Mouse (Mus musculus) heart, adult 11 months (tissue): ENCODE measurements at regions not wholly inside any gene's neighbourhood (a gene's known extent, or its start where the extent isn't known, plus 50 kb on each side); places are given as distances from the start of the nearest gene placed in this dataset.

Experiments
- DNase-seq: peaks from one replicate; pipeline ENCODE4 v3.0.0; 2022

GRCm38 (mm10) chr8:26287665-26288064 lies 168.3 kb downstream of the Gm45692 start:
- peak; percentile 78 for DNase-seq

DNA sequence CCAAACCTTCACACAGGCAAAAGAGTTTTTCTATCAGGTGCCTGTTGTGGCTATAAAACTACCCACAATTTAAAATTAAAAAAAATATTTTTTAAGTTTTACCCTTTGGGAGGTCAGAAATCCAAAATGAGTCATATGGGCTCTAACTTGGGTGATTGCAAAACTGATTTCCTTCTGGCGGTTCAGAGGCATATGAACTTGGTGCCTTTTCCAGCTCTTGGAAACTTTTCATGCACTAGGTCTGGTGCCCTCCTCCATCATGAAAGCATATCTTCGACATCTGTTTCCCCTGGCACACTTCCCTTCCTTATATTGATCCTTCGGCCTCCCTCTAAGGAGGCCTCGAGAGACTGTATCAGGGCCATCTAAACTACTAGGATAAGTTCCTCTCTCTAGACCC lies 168.8 kb downstream of the Gm45692 start:
- peak; percentile 73 for DNase-seq

- DNase-seq = peak; percentile 87
Measured at GRCm38 (mm10) chr8:26298066-26298804, 178.9 kb downstream of the Gm45692 start.

DNA sequence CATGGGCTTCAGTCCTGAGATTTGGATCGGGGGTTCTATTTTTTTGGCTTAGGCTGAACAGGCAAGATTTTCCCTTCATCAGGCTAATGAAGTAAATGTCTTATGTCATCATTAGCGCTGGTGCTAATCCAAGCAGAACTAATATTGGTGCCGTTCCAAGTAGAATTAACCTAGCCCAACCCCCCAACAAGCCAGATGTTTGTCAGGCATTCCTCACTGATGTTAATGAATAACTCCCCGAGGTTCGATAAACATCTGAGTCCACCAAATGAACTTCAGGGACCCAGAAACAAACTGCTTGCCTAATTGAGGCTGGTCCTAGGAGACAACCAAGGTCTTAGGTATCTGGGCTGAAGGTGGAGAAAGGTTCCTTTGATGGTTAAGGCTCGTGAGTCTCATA lies 180.9 kb downstream of the Gm45692 start:
- no peak for DNase-seq

DNA sequence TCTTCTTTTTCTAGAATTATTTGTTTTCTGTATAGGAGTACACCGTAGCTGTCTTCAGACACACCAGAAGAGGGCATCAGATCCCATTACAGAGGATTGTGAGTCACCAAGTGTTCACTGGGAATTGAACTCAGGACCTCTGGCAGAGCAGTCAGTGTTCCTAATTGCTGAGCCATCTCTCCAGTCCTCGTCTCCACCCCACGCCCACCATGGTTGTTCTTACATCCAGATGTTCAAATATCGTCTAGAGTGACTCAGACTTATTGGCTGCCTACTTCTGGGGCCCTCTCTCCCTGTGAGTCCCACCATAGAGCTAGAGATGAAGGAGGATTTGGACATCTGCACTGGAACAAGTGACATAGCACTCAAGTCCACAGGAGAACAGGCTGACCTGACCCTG lies 182.6 kb downstream of the Gm45692 start:
- peak; percentile 91 for DNase-seq

- DNase-seq = peak; percentile 2
Measured at GRCm38 (mm10) chr8:26304566-26304965, 185.2 kb downstream of the Gm45692 start.

DNA sequence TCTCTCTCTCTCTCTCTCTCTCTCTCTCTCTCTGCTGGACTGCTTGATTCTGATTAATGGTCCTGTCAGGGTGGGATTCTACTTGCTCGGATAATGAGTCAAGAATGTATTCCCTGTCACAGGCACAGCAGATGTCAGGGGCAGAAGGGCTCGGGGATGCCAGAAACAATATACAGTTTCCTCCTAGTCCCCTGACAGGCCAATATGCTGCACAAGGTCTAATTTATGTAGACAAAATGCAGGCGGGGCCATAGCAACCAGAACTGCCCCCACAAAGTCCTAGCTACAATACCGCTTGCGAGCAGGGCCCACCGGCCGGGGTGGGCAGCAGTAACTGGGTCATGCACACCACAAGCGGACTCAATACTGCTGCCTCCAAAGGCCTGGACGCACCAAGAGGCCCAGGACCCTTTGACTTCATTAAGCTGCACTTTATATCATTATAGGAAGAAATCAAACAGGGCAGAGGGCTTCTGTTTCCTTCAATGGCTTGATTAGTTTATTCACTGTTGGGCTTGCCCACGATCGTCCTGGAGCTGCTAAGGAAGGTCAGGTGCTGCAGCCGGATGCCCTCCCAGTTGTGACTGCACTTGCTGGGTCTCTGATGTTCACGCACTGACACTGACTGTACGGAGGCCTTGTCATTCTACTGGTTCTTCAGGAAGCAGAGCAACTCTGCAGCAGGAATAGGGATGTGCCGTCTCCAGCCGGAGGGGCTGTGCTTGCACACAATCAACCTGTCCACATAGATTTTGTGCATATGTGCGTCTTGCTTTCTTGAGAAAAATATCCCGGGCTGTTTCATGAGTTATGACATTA lies 185.9 kb downstream of the Gm45692 start:
- peak; percentile 87 for DNase-seq

GRCm38 (mm10) chr8:26308121-26308641 lies 188.8 kb downstream of the Gm45692 start:
- DNase-seq = peak; percentile 61

DNA sequence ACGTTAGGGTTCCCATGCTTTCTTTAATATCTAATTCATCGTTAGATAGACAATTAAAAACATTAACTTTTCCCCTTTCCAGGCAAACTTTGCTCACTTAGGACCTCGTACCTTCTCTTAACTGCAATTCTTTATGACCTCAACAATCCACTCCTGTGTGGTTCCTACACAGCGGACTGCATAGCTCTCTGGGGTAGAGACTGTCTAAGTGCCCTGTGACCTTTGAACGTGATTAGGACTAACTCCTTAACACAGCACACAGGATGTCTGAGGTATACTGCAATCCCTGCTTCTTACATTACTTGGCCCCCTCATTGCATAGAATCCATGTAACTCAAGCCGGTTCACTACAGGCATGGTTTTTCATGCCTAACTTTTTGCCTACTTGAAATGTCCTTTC lies 190.4 kb downstream of the Gm45692 start:
- DNase-seq = peak; percentile 10

DNA sequence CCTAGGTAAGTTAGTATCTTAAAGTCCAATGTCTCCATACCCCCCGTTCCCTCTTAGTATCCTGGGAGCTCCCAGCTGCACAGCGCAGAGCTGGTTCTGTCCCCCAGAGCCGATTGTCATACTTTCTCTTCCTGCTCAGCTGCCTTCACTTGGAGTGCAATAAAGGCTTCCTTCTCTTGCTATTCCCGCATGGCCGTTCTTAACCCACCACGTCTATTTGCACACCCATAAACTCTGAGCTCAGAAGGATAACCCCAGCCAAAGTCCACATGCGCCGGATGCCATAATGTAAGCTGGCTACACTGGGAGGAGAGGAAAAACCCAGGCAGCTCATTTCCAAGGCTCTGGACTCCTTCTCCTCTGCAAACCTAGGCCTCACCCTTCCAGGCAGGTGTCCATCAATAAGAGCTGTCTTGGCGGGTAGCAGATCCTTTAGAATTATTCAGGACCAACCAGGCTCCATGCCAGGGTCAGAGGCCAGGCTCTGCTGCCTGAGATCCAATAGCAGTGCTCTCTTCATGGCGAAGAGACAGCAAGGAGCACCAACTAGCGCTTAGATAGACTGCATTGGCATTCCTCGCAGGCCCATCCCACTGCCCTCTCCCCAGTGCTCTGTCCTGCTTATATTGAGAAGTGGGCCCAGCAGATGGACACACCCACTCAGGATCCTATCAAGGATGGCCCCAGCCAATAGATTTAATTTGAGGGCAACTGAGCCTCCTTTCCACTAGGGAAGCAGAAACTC lies 204.4 kb downstream of the Gm45692 start:
- peak; percentile 45 for DNase-seq

DNA sequence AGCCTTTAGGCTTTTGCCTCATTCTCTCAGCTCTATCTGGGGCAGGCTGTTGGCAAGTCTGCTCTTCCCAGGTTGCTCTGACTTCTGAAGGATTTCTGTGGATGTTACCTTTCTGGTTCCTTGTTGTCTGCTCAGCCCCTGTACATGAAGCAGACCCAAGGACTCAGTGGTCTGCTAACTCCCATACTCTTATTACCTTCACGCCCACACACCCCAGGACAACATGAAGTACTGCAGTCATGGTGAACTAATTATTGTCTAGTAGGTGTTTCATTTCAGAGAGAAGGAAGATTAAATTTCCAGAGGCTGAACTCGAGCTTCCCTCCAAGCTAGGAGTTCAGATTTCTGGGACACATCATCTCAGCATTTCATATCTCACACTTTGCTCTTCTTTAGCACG lies 205.3 kb downstream of the Gm45692 start:
- peak; percentile 45 for DNase-seq

DNA sequence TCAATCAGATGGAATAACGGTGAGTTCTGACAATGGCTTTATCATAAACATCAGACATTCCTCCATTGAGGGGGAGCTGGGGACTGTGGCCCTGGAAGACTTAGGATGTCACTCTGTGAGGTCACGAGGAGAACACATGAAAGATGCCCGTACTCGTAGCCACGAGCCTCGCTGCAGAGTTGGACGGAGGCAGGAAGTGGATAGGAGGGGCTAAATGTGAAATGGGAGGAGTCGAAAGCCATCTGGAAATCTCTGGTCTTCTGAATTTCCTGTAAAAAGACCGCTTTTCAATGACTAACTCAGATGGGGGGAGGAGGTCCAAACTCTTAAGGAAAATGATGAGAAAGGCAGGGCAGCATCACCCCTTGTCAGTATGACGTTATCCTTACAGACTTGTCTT lies 210.5 kb downstream of the Gm45692 start:
- DNase-seq = peak; percentile 34

- DNase-seq = peak; percentile 78
Measured at GRCm38 (mm10) chr8:26336906-26337650, 217.7 kb downstream of the Gm45692 start.

GRCm38 (mm10) chr8:26345078-26345477 lies 225.7 kb downstream of the Gm45692 start:
- peak; percentile 80 for DNase-seq

- DNase-seq = peak; percentile 87
Measured at GRCm38 (mm10) chr8:26349231-26349630, 229.9 kb downstream of the Gm45692 start.

DNA sequence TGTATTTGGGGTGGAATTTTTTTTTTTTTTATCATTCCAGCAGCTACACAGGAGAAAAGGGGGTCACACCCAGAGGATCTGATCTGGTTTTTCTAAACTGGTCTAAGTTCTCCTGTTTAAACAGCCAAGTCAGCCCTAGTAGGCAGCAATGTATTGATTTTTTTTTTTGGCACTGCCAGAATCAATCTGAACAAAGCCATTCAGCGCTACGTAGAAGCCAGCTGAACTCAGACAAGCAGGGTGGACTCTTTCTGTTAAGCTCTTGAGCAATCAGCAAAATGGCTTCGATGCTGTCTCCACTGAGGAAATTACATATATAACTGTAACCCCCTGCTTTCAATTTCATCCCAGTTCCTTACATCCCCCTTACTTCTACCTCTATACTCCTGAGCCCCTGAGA lies 230.5 kb downstream of the Gm45692 start:
- DNase-seq = no peak

- DNase-seq = peak; percentile 95
Measured at GRCm38 (mm10) chr8:26350616-26351015, 231.3 kb downstream of the Gm45692 start.

DNA sequence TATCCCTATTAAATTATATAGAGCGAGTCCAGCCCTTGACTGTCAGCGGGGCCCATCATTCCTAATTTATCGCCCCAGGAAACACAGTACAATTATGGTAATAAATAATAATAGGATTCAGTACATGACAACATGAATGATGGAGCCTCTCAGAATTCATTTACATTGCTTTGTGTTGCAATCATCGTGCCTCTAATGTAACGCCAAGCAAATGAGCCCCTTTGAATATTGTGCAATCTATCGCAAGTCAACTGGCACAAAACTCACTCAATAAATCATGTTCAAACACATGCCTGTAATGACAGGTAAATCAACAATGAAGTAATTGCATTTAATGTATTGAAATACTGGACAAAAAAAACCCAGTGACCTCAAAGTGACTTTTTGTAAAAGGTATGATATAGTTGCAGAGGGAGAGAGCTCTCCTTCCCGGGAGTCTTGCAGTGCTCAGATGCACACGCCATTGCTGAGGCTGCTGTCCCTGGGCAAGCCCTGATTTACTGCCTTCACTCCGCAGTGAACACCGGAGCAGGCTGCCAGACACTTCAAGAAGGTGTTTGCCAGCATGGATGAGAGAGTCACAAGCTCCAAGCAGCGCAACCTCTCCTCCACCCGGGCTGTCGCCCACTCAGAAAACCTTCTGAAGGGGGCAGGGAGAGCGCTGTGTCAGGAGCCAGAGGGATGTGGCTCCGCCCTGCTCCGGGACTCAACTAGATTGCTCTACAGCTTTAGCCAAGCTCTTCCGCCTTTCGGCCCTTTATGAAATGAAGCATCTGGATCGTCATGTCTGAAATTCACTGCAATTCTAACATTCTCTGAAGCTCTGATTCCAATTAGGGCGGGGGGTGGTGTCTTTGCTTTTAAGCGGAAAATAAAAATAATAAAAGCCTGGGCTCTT lies 232.6 kb downstream of the Gm45692 start:
- peak; percentile 98 for DNase-seq

GRCm38 (mm10) chr8:26352541-26353010 lies 233.2 kb downstream of the Gm45692 start:
- DNase-seq = peak; percentile 99

GRCm38 (mm10) chr8:26353476-26353875 lies 234.1 kb downstream of the Gm45692 start:
- peak; percentile 97 for DNase-seq

- DNase-seq = peak; percentile 87
Measured at GRCm38 (mm10) chr8:26354516-26354915, 235.2 kb downstream of the Gm45692 start.
